Mouse (Mus musculus) lung, postnatal 0 days (tissue): ENCODE data around the gene Zfp276.

Experiments used
- CTCF ChIP-seq: IDR thresholded peaks from 2 replicates; pipeline ENCODE4 v1.5.1; 2016; ENCODE audit warnings: antibody characterized with exemption, mild to moderate bottlenecking
- EP300 ChIP-seq: IDR thresholded peaks from 2 replicates; pipeline ENCODE4 v1.6.1; 2016; ENCODE audit warnings: antibody characterized with exemption, mild to moderate bottlenecking, control low read depth

GRCm38 (mm10) chr8:123287362-123287761 is 33.4 kb downstream of the Zfp276 start:
- TF ChIP-seq CTCF: no peak
- no peak for TF ChIP-seq EP300
